Mouse (Mus musculus): Measurements from ENCODE around the gene Kdm6b.

The Kdm6b gene

GRCm38 (mm10) chr11:69386758-69387157 is 26.7 kb downstream of the Kdm6b start:
- DNase-seq, result no peak

DNA sequence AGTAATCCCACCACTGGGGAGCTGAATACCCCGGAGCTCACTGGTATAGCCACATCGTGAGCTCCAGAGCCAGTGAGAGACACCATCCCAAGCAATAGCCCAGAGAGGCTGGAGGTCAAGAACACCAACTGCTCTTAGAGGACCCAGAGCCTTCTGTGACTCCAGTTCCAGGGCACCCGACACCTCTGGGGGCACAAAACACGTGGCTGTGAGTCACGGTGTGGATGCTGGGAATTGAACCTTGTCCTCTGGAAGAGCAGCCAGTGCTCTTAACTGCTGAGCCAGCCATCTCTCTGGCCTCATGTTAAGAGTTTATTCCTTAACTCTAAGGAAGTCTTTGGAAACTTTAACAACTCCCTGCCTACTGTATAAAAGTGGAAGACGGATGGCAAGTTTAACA is 28.5 kb downstream of the Kdm6b start:
- no peak for DNase-seq

DNA sequence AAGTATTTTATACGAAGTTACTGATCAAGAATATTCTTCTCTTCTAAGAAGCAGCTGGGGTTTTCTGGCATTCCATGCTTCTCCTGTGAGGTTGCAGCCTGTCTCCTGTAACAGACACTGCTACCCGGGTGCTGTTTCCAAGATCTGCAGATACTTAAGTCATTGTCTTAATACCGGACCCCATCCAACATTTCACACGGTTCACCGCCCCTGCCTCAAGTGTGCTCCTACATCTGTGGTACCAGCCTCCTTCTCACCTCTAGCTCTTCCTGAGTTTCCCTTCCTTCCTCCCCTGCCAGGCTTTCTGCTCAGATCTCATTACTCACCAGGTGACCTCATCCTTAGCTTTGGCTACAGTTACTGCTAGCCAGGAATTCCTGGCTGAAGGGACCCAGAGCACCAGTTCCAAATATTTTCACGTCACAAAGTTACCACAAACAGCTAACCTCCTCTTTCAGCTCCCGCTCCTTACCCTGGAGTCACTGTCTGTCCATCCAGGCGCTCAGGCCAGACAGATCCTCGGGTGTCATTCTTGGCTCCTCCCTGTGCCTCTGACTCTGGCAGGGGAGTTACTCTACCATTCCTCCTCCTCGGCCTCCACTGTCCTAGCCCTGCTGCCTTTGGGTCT is 30.9 kb downstream of the Kdm6b start:
- DNase-seq, result peak; percentile 50 to 58

DNA sequence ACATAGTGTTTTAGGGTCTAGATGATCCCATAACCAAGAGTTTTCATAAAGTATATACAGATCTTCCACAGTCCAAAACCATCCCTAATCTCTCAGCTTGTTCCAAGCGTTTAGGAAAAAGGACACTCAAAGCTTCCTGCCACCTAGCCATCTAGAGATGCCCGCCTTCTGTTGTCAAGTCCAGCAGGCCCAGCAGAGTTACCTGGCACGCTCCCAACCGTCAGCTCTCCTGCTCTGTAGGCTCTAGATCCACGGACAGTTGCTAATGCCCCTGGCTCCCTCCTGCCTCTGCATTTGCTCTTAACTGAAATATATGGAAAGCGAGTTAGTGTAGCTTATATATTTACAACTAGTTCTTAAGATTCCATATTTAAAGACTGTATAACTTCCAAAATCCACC is 32.1 kb downstream of the Kdm6b start:
- peak; percentile 88 to 90 for DNase-seq

GRCm38 (mm10) chr11:69379600-69379999 is 33.9 kb downstream of the Kdm6b start:
- DNase-seq, result no peak

DNA sequence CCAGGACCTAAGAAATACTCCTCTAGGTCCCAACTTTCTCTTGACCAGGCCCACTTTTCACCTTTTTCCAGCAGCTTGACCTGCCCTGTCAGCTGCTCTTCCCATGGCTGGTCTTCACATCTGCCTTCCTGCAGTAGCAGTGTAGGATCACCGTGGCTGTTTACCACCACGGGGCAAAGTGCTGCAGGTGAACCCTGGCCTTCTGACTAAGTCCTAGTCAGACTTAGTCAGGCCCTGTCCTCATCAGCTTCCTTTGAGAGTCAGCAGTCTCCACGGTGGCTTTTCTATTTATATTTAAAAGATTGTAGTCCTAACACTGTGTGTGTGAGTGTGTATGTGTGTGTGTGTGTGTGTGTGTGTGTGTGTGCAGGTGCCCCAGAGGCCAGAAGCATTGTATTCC is 35.7 kb downstream of the Kdm6b start:
- no peak for DNase-seq

DNA sequence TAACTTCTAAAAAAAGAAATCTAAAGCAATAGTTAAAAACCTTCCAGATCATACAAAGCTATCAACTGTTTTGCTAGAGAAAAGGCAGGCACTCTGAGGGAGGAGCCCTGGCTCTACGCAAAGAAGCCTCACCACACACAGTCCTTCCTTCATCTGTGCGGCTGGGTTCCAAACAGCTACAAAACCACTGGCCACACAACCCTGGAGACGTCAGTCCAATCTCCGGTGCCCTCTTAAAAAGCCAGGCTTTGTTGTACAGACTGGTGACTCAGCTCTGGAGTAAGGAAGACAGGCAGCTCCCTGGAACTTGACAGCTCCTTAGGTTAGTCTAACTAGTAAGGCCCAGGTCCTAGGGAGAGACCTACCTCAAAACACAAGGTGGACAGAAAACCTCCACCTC is 37.8 kb downstream of the Kdm6b start:
- DNase-seq, result no peak

GRCm38 (mm10) chr11:69373223-69373965 is 40.1 kb downstream of the Kdm6b start:
- no peak for DNase-seq

DNA sequence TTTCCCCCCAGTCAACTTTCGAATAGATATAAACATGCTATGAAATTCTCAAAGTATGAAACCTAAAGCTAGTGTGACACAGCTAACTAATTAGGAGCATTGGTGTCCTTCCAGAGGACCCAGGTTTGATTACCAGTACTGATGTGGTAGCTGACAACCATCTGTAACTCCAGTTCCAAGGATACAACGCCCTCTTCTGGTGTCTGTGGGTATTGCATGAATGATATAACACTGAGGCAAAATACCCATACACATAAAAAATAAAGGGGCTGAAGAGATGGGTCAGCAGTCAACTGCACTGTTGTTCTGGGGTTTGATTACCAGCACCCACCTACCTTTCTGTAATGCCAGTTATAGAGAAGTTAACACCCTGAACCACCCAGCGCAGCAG is 40.7 kb downstream of the Kdm6b start:
- peak; percentile 42 to 69 for DNase-seq

- peak; percentile 94 to 96 for DNase-seq
Measured at GRCm38 (mm10) chr11:69372056-69372779, 41.3 kb downstream of the Kdm6b start.

- DNase-seq, result no peak
Measured at GRCm38 (mm10) chr11:69371601-69372000, 41.9 kb downstream of the Kdm6b start.

- DNase-seq, result no peak
Measured at GRCm38 (mm10) chr11:69370817-69371215, 42.7 kb downstream of the Kdm6b start.

DNA sequence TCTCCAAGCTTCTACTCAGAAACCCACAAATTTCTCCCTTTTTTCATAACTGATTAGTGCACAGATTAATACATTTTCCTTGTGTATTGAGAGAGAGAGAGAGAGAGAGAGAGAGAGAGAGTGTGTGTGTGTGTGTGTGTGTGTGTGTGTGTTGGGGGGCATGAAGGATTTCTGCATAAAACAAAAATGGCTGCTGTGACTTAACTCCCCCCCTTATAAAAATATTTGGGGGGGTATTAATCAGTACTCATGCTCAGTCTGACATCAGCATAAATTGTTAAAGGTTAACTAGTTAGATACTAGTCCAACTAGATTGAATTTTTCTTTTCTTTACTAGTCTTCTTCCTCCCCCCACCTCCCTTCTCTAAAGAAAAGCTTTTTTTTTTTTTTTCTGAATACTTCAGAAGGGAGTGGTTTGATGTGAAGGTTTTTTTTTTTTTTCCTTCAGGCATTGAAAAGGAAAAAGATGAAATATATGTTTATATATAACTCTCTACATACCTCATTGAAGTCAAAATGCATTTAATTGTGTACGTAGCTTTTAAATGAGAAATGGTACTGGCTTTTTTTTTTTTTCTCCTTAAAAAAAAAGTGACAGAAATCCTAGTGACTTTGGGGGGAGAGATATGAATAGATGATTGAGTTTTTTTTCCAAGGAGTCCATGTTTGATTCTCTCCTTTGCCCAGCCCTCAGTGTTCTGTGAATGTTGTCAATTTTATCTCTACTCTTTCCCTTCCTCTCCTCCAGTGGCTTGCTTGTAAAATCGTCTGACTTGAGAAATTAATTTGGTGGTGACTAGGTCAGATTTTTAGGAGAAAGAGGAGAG is 43.3 kb downstream of the Kdm6b start:
- no peak for DNase-seq

GRCm38 (mm10) chr11:69369215-69369989 is 44.1 kb downstream of the Kdm6b start, which contains the start of gene Chd3:
Gene Chd3, minus strand, starts transcription at chr11:69369406.
- peak; percentile 26 to 51 for DNase-seq

DNA sequence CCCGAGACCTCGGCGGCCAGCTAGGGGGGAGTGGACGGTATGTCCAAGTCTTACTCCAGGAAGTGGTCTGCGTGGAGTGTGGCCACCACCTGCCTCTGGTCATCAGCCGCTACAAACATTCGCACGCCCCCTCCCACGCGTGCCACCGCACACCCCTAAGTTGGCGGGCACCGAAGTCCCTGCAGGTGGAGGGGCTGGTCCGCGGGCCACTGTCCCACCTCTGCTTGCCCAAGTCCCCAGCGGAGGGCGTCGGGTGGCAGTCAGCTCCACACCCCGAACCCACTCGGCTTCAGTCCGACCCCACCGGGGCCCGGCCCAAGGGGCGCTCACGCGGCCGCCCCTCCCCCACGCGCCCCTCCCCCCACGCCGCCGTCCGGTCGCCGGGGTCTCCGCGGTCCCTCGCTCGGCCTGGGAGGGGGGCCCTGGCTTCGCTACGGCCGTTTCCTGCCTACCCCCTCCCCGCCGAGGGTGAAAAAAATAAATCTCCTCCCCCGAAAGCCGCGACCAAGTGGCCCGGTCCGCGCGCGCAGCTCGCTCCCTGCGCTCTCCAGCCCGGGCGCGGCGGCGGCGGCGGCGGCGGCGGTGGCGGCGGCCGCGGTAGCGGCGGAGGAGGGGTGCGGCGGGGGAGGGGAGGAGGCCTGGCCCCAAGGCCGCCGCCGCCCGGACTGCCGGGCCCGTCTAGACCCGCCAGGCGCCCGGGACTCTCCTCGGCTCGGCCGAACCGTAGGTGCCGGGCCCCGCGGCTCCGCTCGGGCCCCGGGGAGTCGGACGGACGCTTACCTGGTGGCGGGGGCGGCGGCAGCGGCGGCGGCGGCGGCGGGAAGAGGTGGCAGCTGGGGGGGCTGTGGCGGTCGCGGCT is 44.9 kb downstream of the Kdm6b start:
- peak; percentile 75 for DNase-seq

DNA sequence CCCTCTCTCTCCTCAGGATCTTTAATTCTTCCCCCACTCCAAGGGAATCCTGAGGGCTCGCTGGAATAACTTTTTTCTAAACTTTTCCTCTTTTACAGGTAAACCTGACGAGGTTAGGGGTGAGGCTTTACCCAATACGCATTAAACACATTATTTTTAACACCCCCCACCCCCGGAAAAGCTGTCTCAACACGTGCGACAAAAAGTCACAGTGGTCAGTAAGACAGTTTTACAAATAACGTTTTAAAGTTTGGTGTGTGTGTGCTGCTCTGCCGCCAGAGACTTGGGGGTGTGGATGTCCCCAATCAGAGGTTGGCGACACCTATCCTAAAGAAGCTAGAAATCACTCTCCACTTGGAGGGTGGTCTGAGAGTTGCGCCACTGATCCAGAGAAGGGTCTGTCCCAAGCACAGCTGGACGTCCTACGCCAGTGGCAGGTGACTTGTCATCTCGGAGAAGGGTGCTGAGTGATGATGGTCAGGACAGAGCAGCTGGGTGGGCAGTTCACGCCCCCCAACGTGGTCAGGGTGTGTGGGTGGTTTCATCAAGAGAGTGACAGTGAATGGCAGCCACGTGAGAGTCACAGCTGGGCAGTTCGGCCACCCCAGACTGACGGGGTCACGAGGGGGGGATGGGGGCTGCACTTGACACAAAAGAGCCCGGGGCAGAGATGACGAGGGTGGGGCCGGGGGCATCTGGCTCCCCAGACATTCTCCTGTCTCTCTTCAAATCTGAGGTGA is 45.7 kb downstream of the Kdm6b start:
- DNase-seq, result peak in 1 of 2 experiments; percentile 53

DNA sequence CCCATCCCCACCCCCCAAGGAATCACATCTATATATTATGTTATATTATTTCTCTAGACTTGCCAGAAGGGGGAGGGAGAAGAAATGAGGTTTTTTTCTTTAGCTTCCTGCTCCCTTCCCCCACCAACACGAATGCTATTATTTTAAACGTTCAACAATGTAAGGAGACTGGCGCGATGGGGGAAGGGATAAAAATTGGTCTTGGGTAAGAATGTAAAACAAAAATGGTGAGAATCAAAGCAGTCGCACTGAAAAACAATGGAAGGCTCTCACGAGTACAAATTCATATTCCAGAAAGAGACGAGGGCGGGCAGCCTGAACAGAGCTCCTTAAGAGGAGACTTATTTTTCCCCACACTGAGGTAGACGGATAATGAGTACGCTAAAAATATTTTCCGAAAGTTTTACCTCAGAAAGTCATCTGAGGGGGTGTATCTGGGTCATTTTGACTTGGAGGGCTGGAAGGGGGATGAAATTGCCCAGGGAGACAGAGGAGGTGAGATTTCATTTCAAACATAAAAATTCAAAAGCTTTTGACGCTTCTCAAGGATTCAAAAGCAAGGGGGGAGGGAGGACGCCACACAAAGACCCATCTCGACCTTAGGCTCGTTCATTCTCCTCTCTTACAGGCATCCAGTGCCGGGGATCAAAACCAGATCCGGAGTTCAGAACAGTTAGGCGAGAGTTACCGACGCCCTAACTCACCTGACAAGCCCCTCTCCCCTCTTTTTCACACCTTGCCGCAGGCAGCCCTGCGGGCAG is 46.4 kb downstream of the Kdm6b start:
- peak; percentile 39 to 55 for DNase-seq

- DNase-seq, result peak; percentile 98 to 99
Measured at GRCm38 (mm10) chr11:69366157-69366854, 47.2 kb downstream of the Kdm6b start.

DNA sequence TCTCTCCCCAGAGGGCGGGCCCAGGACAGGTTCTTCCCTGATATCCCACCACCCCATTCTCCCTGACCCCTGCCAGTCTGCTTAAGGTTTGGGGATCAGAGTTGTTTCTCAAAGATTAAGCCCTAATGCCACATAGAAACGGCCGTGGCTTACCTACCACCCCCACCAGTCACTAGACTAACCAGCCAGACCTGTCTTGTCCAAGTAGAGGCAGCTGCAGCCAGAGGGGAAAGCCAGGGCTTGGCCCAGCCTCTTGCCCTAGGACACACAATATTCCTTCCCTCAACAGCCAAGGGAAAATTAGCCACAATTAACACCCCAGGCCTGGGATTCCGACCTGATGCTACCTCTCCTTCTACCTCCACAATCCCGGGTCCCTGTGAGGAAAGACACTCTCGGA is 47.8 kb downstream of the Kdm6b start:
- no peak for DNase-seq

Measured in cerebellum, postnatal 10 days (tissue).